29 mouse cellular contexts compared by ENCODE assay signal in the genomic region with DNA sequence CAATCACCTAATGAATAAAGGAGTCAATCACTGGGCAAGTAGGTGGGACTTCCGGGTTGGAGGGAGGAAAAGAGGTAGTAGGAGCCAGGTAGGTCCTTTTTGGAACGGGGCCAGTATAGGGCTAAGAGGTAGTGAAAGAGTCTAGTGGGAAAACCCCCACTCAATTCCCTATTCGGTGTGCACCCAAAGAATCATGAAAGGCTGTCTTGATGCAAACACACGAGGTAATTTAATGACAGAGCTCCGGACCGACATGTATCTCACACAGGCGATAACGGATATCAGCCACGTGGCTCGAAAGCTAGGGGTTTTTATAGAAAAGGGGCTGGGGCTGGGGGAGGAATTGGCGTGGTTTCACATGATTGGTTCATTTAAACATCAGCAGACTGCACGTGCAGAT. TPM values are rescaled to one million over a fixed set of nuclear protein-coding genes. Genes with fewer than 3 reads are reported as not detected.
A peak's percentile ranks its signal among the peaks of the same experiment; 100 is the strongest.
DNase-seq lines count a peak whose midpoint lies in the region; ATAC-seq and TF ChIP-seq lines count a peak whose summit lies in the region.
"Had no signal": no experiment of that assay in that cellular context is flagged by ENCODE, and none has a peak within 500 bp of the region (broad histone marks: within the 10 kb centered on the region; RNA-seq: fewer than 3 reads in every experiment).

No protein-coding gene starts in this region.

- peaks cover 3% of the 10 kb centered on the region for H3K79me2 ChIP-seq in CH12.LX (replicated peaks; ENCODE audit: control insufficient read depth, extremely low read depth, insufficient read depth, poor library complexity, severe bottlenecking)

- peak; percentile 6 for DNase-seq in gastrocnemius, adult 2 months
- DNase-seq in gastrocnemius, postnatal 4 days (ENCODE audit: low spot score in 2 of 2), result no peak
- no peak for DNase-seq in CH12.LX (ENCODE audit: extremely low read depth)
- DNase-seq in ES-E14 (ENCODE audit: low read depth, low spot score), result no peak
- DNase-seq in ZHBTc4 (ENCODE audit: low read depth, low spot score), result peak; percentile 37
- no peak for DNase-seq in hindbrain, embryonic 11.5 days (ENCODE audit: low spot score)
- DNase-seq in adrenal gland, adult 8-10 months, result no peak
- DNase-seq: adrenal gland, adult 2 months; adrenal gland, postnatal 14 days; adrenal gland, postnatal 36 days; B cell, adult 2 months; cerebellum, adult 18-20 months; cerebellum, adult 8-10 months; cerebellum, adult 9-11 months; cerebellum, postnatal 14 days; cerebellum, postnatal 36 days; embryo, embryonic 11 days had no signal

- dilution Hi-C loops in CH12.LX (cut with MboI; ENCODE audit: extremely low pct_ligation_motif_present, extremely low pct_unique_long_range_greater_than_20kb, low sequenced_read_pairs), result no loop called here

- H3K36me3 ChIP-seq in CH12.LX (replicated peaks in 1 of 2; ENCODE audit: control insufficient read depth in 1 of 2, insufficient read depth in 1 of 2, low read length in 1 of 2) (peaks cover 46 to 71% of the 10 kb centered on the region in 2 experiments), ES-E14 (ENCODE audit: control insufficient read depth, insufficient read depth, low read length, poor library complexity, severe bottlenecking) (peaks cover 38% of the 10 kb centered on the region)
- peaks cover 12% of the 10 kb centered on the region for H3K36me3 ChIP-seq in hindbrain, embryonic 11.5 days (ENCODE audit: control insufficient read depth, insufficient read depth, low read length)

- no peaks in the 10 kb centered on the region for H3K27me3 ChIP-seq in CH12.LX (replicated peaks)
- no peaks in the 10 kb centered on the region for H3K27me3 ChIP-seq in hindbrain, embryonic 11.5 days (ENCODE audit: control insufficient read depth, insufficient read depth, low read length)
- H3K27me3 ChIP-seq: embryonic facial prominence, embryonic 13.5 days; embryonic facial prominence, embryonic 15.5 days; forebrain, embryonic 12.5 days had no signal

- no peak overlapping the region for H3K9ac ChIP-seq in CH12.LX (ENCODE audit: insufficient read depth, low read depth)
- H3K9ac ChIP-seq in ES-E14 (ENCODE audit: insufficient read depth, low read depth, low read length, poor library complexity, severe bottlenecking), result no peak overlapping the region
- no peak overlapping the region for H3K9ac ChIP-seq in hindbrain, embryonic 11.5 days (ENCODE audit: low read depth, low read length)
- H3K9ac ChIP-seq: embryonic facial prominence, embryonic 13.5 days; embryonic facial prominence, embryonic 15.5 days; forebrain, embryonic 12.5 days had no signal

- no peak overlapping the region for H3K4me2 ChIP-seq in CH12.LX (ENCODE audit: insufficient read depth, low read depth, poor library complexity, severe bottlenecking)
- H3K4me2 ChIP-seq in hindbrain, embryonic 11.5 days (replicated peaks; ENCODE audit: low read depth, low read length), result no peak overlapping the region
- H3K4me2 ChIP-seq: embryonic facial prominence, embryonic 13.5 days; embryonic facial prominence, embryonic 15.5 days; forebrain, embryonic 12.5 days had no signal

- H3K4me3 ChIP-seq in gastrocnemius, adult 2 months, result no peak overlapping the region
- H3K4me3 ChIP-seq in CH12.LX (replicated peaks in 1 of 3; ENCODE audit: low read depth in 2 of 3, low read length in 2 of 3, poor library complexity in 1 of 3), result no peak overlapping the region
- H3K4me3 ChIP-seq in ES-E14 (ENCODE audit: insufficient read depth in 1 of 2, low read depth in 1 of 2, low read length in 2 of 2, poor library complexity in 1 of 2, severe bottlenecking in 1 of 2), result no peak overlapping the region
- H3K4me3 ChIP-seq in hindbrain, embryonic 11.5 days (ENCODE audit: low read depth, low read length), result no peak overlapping the region
- H3K4me3 ChIP-seq: embryonic facial prominence, embryonic 13.5 days; embryonic facial prominence, embryonic 15.5 days; erythroblast, embryonic 14.5 days; forebrain, embryonic 10.5 days; forebrain, embryonic 12.5 days had no signal

- 94% methylated on average over 12 of the region's 12 CpGs for WGBS in hindbrain, embryonic 11.5 days

- ATAC-seq in hindbrain, embryonic 11.5 days (ENCODE audit: low FRiP score), result no peak
- ATAC-seq: CD4-positive, CD25-positive, alpha-beta regulatory T cell, adult 4 months; forebrain, embryonic 14.5 days; forebrain, embryonic 16.5 days had no signal

- H3K9me3 ChIP-seq in CH12.LX (replicated peaks; ENCODE audit: low read length) (peaks cover 40% of the 10 kb centered on the region), ES-E14 (ENCODE audit: control insufficient read depth, insufficient read depth, low read depth, low read length) (no peaks in the 10 kb centered on the region; the same call in 1 of the 2 replicates)
- no peaks in the 10 kb centered on the region for H3K9me3 ChIP-seq in hindbrain, embryonic 11.5 days (ENCODE audit: control insufficient read depth, low read length)
- H3K9me3 ChIP-seq: embryonic facial prominence, embryonic 13.5 days; embryonic facial prominence, embryonic 15.5 days; forebrain, embryonic 12.5 days had no signal

- no peak for TF ChIP-seq RAD21 in CH12.LX (IDR thresholded peaks at IDR 0.05; ENCODE audit: low read depth, low read length)

- TF ChIP-seq EP300 in CH12.LX (IDR thresholded peaks at IDR 0.05; ENCODE audit: low read length), result peak; percentile 14; the same call in 1 of the 2 replicates

- H3K27ac ChIP-seq in gastrocnemius, adult 2 months, result no peak overlapping the region
- H3K27ac ChIP-seq in CH12.LX (ENCODE audit: insufficient read depth, low read depth), result no peak overlapping the region
- H3K27ac ChIP-seq in ES-E14 (ENCODE audit: insufficient read depth, low read depth, low read length, poor library complexity, severe bottlenecking), result peak overlapping the region; percentile 61; the same call in 1 of the 2 replicates
- H3K27ac ChIP-seq in hindbrain, embryonic 11.5 days (ENCODE audit: low read depth, low read length), result no peak overlapping the region
- H3K27ac ChIP-seq: embryonic facial prominence, embryonic 13.5 days; embryonic facial prominence, embryonic 15.5 days; forebrain, embryonic 10.5 days; forebrain, embryonic 12.5 days had no signal

- H3K4me1 ChIP-seq in CH12.LX (ENCODE audit: control insufficient read depth in 1 of 2, insufficient read depth in 2 of 2), result peaks cover 6 to 33% of the 10 kb centered on the region in 2 experiments; a peak in 3 of 4 replicates
- peaks cover 3 to 17% of the 10 kb centered on the region in 2 experiments; a peak in 2 of 4 replicates for H3K4me1 ChIP-seq in ES-E14 (ENCODE audit: control insufficient read depth in 2 of 2, insufficient read depth in 2 of 2, low read length in 2 of 2, poor library complexity in 1 of 2)
- H3K4me1 ChIP-seq in hindbrain, embryonic 11.5 days (replicated peaks; ENCODE audit: control insufficient read depth, insufficient read depth, low read length), result no peaks in the 10 kb centered on the region
- H3K4me1 ChIP-seq: embryonic facial prominence, embryonic 13.5 days; embryonic facial prominence, embryonic 15.5 days had no signal

- TF ChIP-seq POLR2A in CH12.LX (IDR thresholded peaks at IDR 0.05; ENCODE audit: low read depth, low read length), result 0 out of 2 replicates have a peak, but pooled peaks have one; percentile 10

- TF ChIP-seq CTCF in gastrocnemius, adult 2 months (IDR thresholded peaks at IDR 0.05), result no peak
- no peak for TF ChIP-seq CTCF in CH12.LX (conservative IDR thresholded peaks at IDR 0.05 in 1 of 2, IDR thresholded peaks at IDR 0.05 in 1 of 2; ENCODE audit: low read depth in 2 of 2, low read length in 2 of 2)

- intact Hi-C loops in gastrocnemius, adult 2 months (cut with DNase I), result no loop called here

- in situ Hi-C loops in CH12.LX (cut with MboI; ENCODE audit: low pct_ligation_motif_present, low pct_unique_long_range_greater_than_20kb, low sequenced_read_pairs) (no loop called here), ES-E14 (cut with MboI; ENCODE audit: low sequenced_read_pairs in 2 of 2, unreplicated experiment in 2 of 2) (no loop called here)

RNA-seq across cellular contexts. Expression of a gene that starts 3.5 kb away (rescaled TPM):
- under 1 TPM; 0.56 to 0.69 TPM for total RNA-seq in gastrocnemius, adult 2 months (2021)
- total RNA-seq in gastrocnemius, postnatal 4 days (2021), result under 1 TPM; 0.52 to 0.88 TPM
- total RNA-seq in CH12.LX (2012; rRNA removed) (0.85 and 1.3 TPM in 2 replicates), CH12.LX (2014; rRNA removed) (0.11 TPM in 1 of 2 replicates, not detected in the other), ES-E14 (2012; rRNA removed) (3.7 and 5.9 TPM in 2 replicates)
- 0.21 TPM in 1 of 2 replicates, not detected in the other for polyA plus RNA-seq in CH12.LX (2012; ENCODE audit: insufficient read length, low read depth)
- polyA plus RNA-seq in hindbrain, embryonic 11.5 days (2014; fragmentation: Nextera tagmentation; extraction: Ambion mirVana), result 0.15 and 0.25 TPM in 2 replicates
- total RNA-seq in adrenal gland, adult 8-10 months (2022), result 1 to 10 TPM; 1.5 to 2.6 (median 1.6) TPM
- polyA plus RNA-seq: embryonic facial prominence, embryonic 11.5 days; forebrain, embryonic 10.5 days; forebrain, embryonic 14.5 days had no signal

RNA-seq across cellular contexts. Expression of a gene that starts 7.5 kb away (rescaled TPM):
- total RNA-seq in gastrocnemius, adult 2 months (2021), result 10 to 100 TPM; 12.0 to 12.2 TPM
- 10 to 100 TPM; 44.0 to 47.6 TPM for total RNA-seq in gastrocnemius, postnatal 4 days (2021)
- total RNA-seq in CH12.LX (2012; rRNA removed) (151 and 213 TPM in 2 replicates), CH12.LX (2014; rRNA removed) (127 and 136 TPM in 2 replicates), ES-E14 (2012; rRNA removed) (165 and 199 TPM in 2 replicates)
- polyA plus RNA-seq in CH12.LX (2012; ENCODE audit: insufficient read length, low read depth), result 521 and 640 TPM in 2 replicates
- polyA plus RNA-seq in hindbrain, embryonic 11.5 days (2014; fragmentation: Nextera tagmentation; extraction: Ambion mirVana), result 156 and 160 TPM in 2 replicates
- 10 to 100 TPM; 67.4 to 91.6 (median 76.2) TPM for total RNA-seq in adrenal gland, adult 8-10 months (2022)

RNA-seq across cellular contexts. Expression of a gene that starts 28.0 kb away (rescaled TPM):
- total RNA-seq in gastrocnemius, adult 2 months (2021), result 100 to 1,000 TPM; 132 to 136 TPM
- total RNA-seq in gastrocnemius, postnatal 4 days (2021), result 100 to 1,000 TPM; 200 to 267 TPM
- total RNA-seq in CH12.LX (2012; rRNA removed) (176 and 238 TPM in 2 replicates), CH12.LX (2014; rRNA removed) (341 and 403 TPM in 2 replicates), ES-E14 (2012; rRNA removed) (229 and 259 TPM in 2 replicates)
- 617 and 618 TPM in 2 replicates for polyA plus RNA-seq in CH12.LX (2012; ENCODE audit: insufficient read length, low read depth)
- polyA plus RNA-seq in hindbrain, embryonic 11.5 days (2014; fragmentation: Nextera tagmentation; extraction: Ambion mirVana), result 199 and 210 TPM in 2 replicates
- total RNA-seq in adrenal gland, adult 8-10 months (2022), result 100 to 1,000 TPM; 216 to 285 (median 243) TPM

RNA-seq across cellular contexts. Expression of a gene that starts 40.6 kb away (rescaled TPM):
- total RNA-seq in gastrocnemius, adult 2 months (2021), result 10 to 100 TPM; 21.0 to 21.6 TPM
- 10 to 100 TPM; 47.6 to 48.7 TPM for total RNA-seq in gastrocnemius, postnatal 4 days (2021)
- total RNA-seq in CH12.LX (2012; rRNA removed) (61.8 and 75.4 TPM in 2 replicates), CH12.LX (2014; rRNA removed) (36.7 and 40.1 TPM in 2 replicates), ES-E14 (2012; rRNA removed) (76.5 and 78.4 TPM in 2 replicates)
- 90.7 and 108 TPM in 2 replicates for polyA plus RNA-seq in CH12.LX (2012; ENCODE audit: insufficient read length, low read depth)
- 93.9 and 106 TPM in 2 replicates for polyA plus RNA-seq in hindbrain, embryonic 11.5 days (2014; fragmentation: Nextera tagmentation; extraction: Ambion mirVana)
- total RNA-seq in adrenal gland, adult 8-10 months (2022), result 10 to 100 TPM; 42.4 to 58.8 (median 51.5) TPM

RNA-seq across cellular contexts. Expression of a gene that starts 44.3 kb away (rescaled TPM):
- total RNA-seq in gastrocnemius, adult 2 months (2021), result 1 to 10 TPM; 6.1 to 6.8 TPM
- total RNA-seq in gastrocnemius, postnatal 4 days (2021), result 1 to 10 TPM; 7.3 to 8.7 TPM
- not detected in 2 replicates for total RNA-seq in CH12.LX (2012; rRNA removed)
- not detected in 2 replicates for total RNA-seq in CH12.LX (2014; rRNA removed)
- polyA plus RNA-seq in CH12.LX (2012; ENCODE audit: insufficient read length, low read depth), result not detected in 2 replicates
- 0.13 TPM in 1 of 2 replicates, not detected in the other for total RNA-seq in ES-E14 (2012; rRNA removed)
- not detected in 2 replicates for polyA plus RNA-seq in hindbrain, embryonic 11.5 days (2014; fragmentation: Nextera tagmentation; extraction: Ambion mirVana)
- not detected for total RNA-seq in adrenal gland, adult 8-10 months (2022)
- total RNA-seq: adrenal gland, adult 2 months; adrenal gland, postnatal 14 days; adrenal gland, postnatal 36 days; common myeloid progenitor, adult 5-6 weeks; MEL had no signal
- polyA plus RNA-seq: CD4-positive, CD25-positive, alpha-beta regulatory T cell, adult 4 months; embryonic facial prominence, embryonic 11.5 days; embryonic facial prominence, embryonic 13.5 days; embryonic facial prominence, embryonic 15.5 days; erythroblast, embryonic 14.5 days; forebrain, embryonic 10.5 days; forebrain, embryonic 12.5 days; forebrain, embryonic 14.5 days; forebrain, embryonic 16.5 days; frontal cortex, adult 2 months had no signal

Comparison
In these comparisons a context has a peak if more than half of its experiments do, and no peak if none do; other contexts are left out.
1. DNase-seq: peak in gastrocnemius, adult 2 months (single experiment) and ZHBTc4 (single experiment); none in gastrocnemius, postnatal 4 days (0 of 2), CH12.LX (single experiment), ES-E14 (single experiment), hindbrain, embryonic 11.5 days (single experiment) and adrenal gland, adult 8-10 months (single experiment).